Mouse (Mus musculus) liver, embryonic 14.5 days (tissue): ENCODE data around the gene Denr.

ENCODE experiments used
- CTCF ChIP-seq: IDR thresholded peaks from 2 replicates; pipeline ENCODE4 v1.5.1; 2016; ENCODE audit warnings: antibody characterized with exemption, low read depth, control low read depth
- EP300 ChIP-seq: IDR thresholded peaks from 2 replicates; pipeline ENCODE4 v1.6.1; 2016; ENCODE audit warnings: antibody characterized with exemption, low read depth

DNA sequence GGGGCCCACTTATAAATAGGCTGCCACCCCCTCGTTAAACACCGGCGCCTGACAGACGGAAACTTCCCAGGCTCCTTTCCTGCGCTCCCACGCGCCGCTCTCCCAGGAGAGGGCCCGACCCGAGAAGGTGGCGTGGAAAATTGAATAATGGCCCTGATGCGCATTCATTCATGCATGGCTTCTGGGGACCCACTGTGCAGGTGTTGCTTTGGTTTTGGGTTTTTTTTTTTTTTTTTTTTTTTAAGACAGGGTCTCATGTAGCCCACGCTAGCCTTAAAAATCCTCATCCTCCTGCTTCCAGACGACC is 67.2 kb downstream of the Denr start:
- TF ChIP-seq CTCF: no peak
- TF ChIP-seq EP300: no peak
